Mouse (Mus musculus) G1E (cell line): Measurements from ENCODE around the gene Cmtm2b. TPM values are rescaled to one million over a fixed set of nuclear protein-coding genes. Genes with fewer than 3 reads are reported as not detected.

Experiments
- ATAC-seq: 2 replicates; pipeline ENCODE4 v1.8.0; 2016; ENCODE audit warnings: mild to moderate bottlenecking; ENCODE audit not compliant: insufficient number of reproducible peaks, poor library complexity, low FRiP score, severe bottlenecking; ENCODE audit errors: extremely low read depth
- DNase-seq: peaks from one replicate; pipeline ENCODE4 v3.0.0; 2012; ENCODE audit warnings: low spot score
- H3K27me3 ChIP-seq: 2 replicates; pipeline ENCODE4 v1.6.1; 2012; ENCODE audit warnings: mild to moderate bottlenecking, low read length, inconsistent platforms; ENCODE audit not compliant: insufficient read depth
- H3K36me3 ChIP-seq: replicated peaks from 2 replicates; pipeline ENCODE3; 2012; ENCODE audit warnings: mild to moderate bottlenecking, inconsistent platforms
- H3K4me1 ChIP-seq: 2 replicates; pipeline ENCODE4 v1.6.1; 2012; ENCODE audit warnings: low read depth, low read length, inconsistent platforms, mixed read lengths; ENCODE audit not compliant: insufficient read depth
- H3K4me3 ChIP-seq: 2 replicates; pipeline ENCODE4 v1.5.1; 2012; ENCODE audit warnings: low read depth, mild to moderate bottlenecking, inconsistent platforms, low read length, moderate library complexity, mixed read lengths
- H3K9me3 ChIP-seq: replicated peaks from 2 replicates; pipeline ENCODE4 v1.6.1; 2012; ENCODE audit warnings: inconsistent platforms
- CTCF ChIP-seq: IDR thresholded peaks from 2 replicates; pipeline ENCODE4 v1.5.1; 2012; ENCODE audit warnings: low read depth, low read length, inconsistent platforms, mixed read lengths
- GATA1 ChIP-seq: IDR thresholded peaks from 2 replicates; pipeline ENCODE4 v1.6.1; 2012; ENCODE audit warnings: borderline replicate concordance, low read length, inconsistent platforms, mixed read lengths
- GATA2 ChIP-seq: IDR thresholded peaks from 2 replicates; pipeline ENCODE4 v1.6.1; 2012; ENCODE audit warnings: low read depth, low read length, inconsistent platforms, borderline replicate concordance
- POLR2AphosphoS5 ChIP-seq: IDR thresholded peaks from 2 replicates; pipeline ENCODE4 v1.6.1; 2012; ENCODE audit warnings: low read depth, low read length, inconsistent platforms; ENCODE audit not compliant: insufficient replicate concordance
- TAL1 ChIP-seq: conservative IDR thresholded peaks from 2 replicates; pipeline ENCODE4 v1.6.1; 2012; ENCODE audit warnings: low read depth, low read length, inconsistent platforms, mixed read lengths
- polyA plus RNA-seq: library from polyadenylated mRNA; stranded (reverse); fragments of >175 nt; gene quantifications from 2 replicates; pipeline ENCODE4 v1.2.3, GENCODE M21; 2012
- total RNA-seq, 2 experiments: library from RNA; stranded (forward) in 1 of 2; stranded (reverse) in 1 of 2; fragments of 200-1000 nt in 1 of 2; fragments of >200 nt in 1 of 2; fragmentation: Nextera tagmentation in 1 of 2; gene quantifications; 2 replicates each; pipeline ENCODE4 v1.2.3; 2014 to 2017

The Cmtm2b gene
- total and polyA plus RNA-seq, 3 experiments = not detected

- Histone ChIP-seq H3K4me1 (peaks cover 11% of the 10 kb centered on the region), H3K9me3 (no peaks in the 10 kb centered on the region), H3K4me3 (no peak overlapping the region), H3K36me3 (no peaks in the 10 kb centered on the region), H3K27me3 (peaks cover 27% of the 10 kb centered on the region)
- TF ChIP-seq GATA2 (no peak), CTCF (peak; percentile 74)
- peak; percentile 74 for DNase-seq
- ATAC-seq = peak; percentile 76
Measured at GRCm38 (mm10) chr8:104343957-104344356, 21.9 kb downstream of the Cmtm2b start.

GRCm38 (mm10) chr8:104344622-104345021 lies 22.6 kb downstream of the Cmtm2b start:
- TF ChIP-seq POLR2AphosphoS5 = no peak
- TF ChIP-seq CTCF = no peak
- TF ChIP-seq GATA2 = no peak
- no peak for TF ChIP-seq TAL1
- Histone ChIP-seq H3K36me3 (no peaks in the 10 kb centered on the region), H3K4me1 (peaks cover 11% of the 10 kb centered on the region), H3K9me3 (no peaks in the 10 kb centered on the region), H3K27me3 (peaks cover 27% of the 10 kb centered on the region), H3K4me3 (no peak overlapping the region)
- DNase-seq (no peak), ATAC-seq (no peak)

- no peak for TF ChIP-seq POLR2AphosphoS5
- TF ChIP-seq TAL1 = no peak
- no peak for TF ChIP-seq GATA2
- TF ChIP-seq CTCF = no peak
- no peak for TF ChIP-seq GATA1
- Histone ChIP-seq H3K36me3 (no peaks in the 10 kb centered on the region), H3K9me3 (no peaks in the 10 kb centered on the region), H3K4me3 (no peak overlapping the region), H3K4me1 (no peaks in the 10 kb centered on the region), H3K27me3 (peaks cover 11% of the 10 kb centered on the region)
- ATAC-seq (no peak), DNase-seq (no peak)
Measured at GRCm38 (mm10) chr8:104346706-104347105, 24.7 kb downstream of the Cmtm2b start.

GRCm38 (mm10) chr8:104348971-104349370 lies 26.9 kb downstream of the Cmtm2b start:
- ATAC-seq = no peak
- Histone ChIP-seq H3K27me3 (peaks cover 9% of the 10 kb centered on the region; the same call in 1 of the 2 replicates), H3K9me3 (no peaks in the 10 kb centered on the region), H3K36me3 (no peaks in the 10 kb centered on the region), H3K4me1 (no peaks in the 10 kb centered on the region), H3K4me3 (no peak overlapping the region)
- TF ChIP-seq TAL1 (no peak), GATA2 (no peak), CTCF (no peak), GATA1 (no peak), POLR2AphosphoS5 (no peak)
- DNase-seq = no peak

GRCm38 (mm10) chr8:104350047-104350446 lies 28.0 kb downstream of the Cmtm2b start:
- no peaks in the 10 kb centered on the region for H3K36me3 ChIP-seq

GRCm38 (mm10) chr8:104353186-104353585 lies 31.2 kb downstream of the Cmtm2b start:
- ATAC-seq = no peak
- TF ChIP-seq GATA2 = no peak
- no peak for TF ChIP-seq GATA1
- TF ChIP-seq TAL1 = no peak
- no peak for TF ChIP-seq POLR2AphosphoS5
- no peak for TF ChIP-seq CTCF
- Histone ChIP-seq H3K4me1 (no peaks in the 10 kb centered on the region), H3K27me3 (peaks cover 1% of the 10 kb centered on the region; the same call in 1 of the 2 replicates), H3K36me3 (no peaks in the 10 kb centered on the region), H3K9me3 (no peaks in the 10 kb centered on the region), H3K4me3 (no peak overlapping the region)
- no peak for DNase-seq

More at GRCm38 (mm10) chr8:104350047-104350446, 28.0 kb downstream of the Cmtm2b start:
- TF ChIP-seq POLR2AphosphoS5 (no peak), GATA2 (no peak), GATA1 (no peak), TAL1 (no peak), CTCF (no peak)
- no peak overlapping the region for H3K4me3 ChIP-seq
- H3K4me1 ChIP-seq = no peaks in the 10 kb centered on the region
- peaks cover 5% of the 10 kb centered on the region; the same call in 1 of the 2 replicates for H3K27me3 ChIP-seq
- H3K9me3 ChIP-seq = no peaks in the 10 kb centered on the region
- no peak for ATAC-seq
- DNase-seq = no peak

- Histone ChIP-seq H3K36me3 (no peaks in the 10 kb centered on the region), H3K4me3 (no peak overlapping the region), H3K27me3 (no peaks in the 10 kb centered on the region; the same call in 1 of the 2 replicates), H3K9me3 (no peaks in the 10 kb centered on the region), H3K4me1 (no peaks in the 10 kb centered on the region)
- ATAC-seq (no peak), DNase-seq (no peak)
- no peak for TF ChIP-seq POLR2AphosphoS5
- no peak for TF ChIP-seq TAL1
- TF ChIP-seq GATA2 = no peak
- TF ChIP-seq CTCF = no peak
- TF ChIP-seq GATA1 = no peak
Measured at GRCm38 (mm10) chr8:104354504-104354903, 32.5 kb downstream of the Cmtm2b start.
